Mouse (Mus musculus) embryonic fibroblast, embryonic 13.5 days (primary cell): Measurements from ENCODE around the gene Kank2.

Source experiments
- CTCF ChIP-seq: IDR thresholded peaks from 2 replicates; pipeline ENCODE4 v1.5.1; 2011; ENCODE audit warnings: mild to moderate bottlenecking, control low read depth, low read length, moderate library complexity, borderline replicate concordance; ENCODE audit not compliant: insufficient read depth
- POLR2A ChIP-seq: IDR thresholded peaks from 2 replicates; pipeline ENCODE4 v1.6.1; 2011; ENCODE audit warnings: low read depth, mild to moderate bottlenecking, control low read depth, low read length, moderate library complexity

- no peak for TF ChIP-seq POLR2A
- no peak for TF ChIP-seq CTCF
Measured at GRCm38 (mm10) chr9:21799010-21799350, 436 bp upstream of the Kank2 start.
